8 mouse cellular contexts compared by ENCODE assay signal in genomic region chr8:104535378-104535777, GRCm38 (mm10). TPM values are rescaled to one million over a fixed set of nuclear protein-coding genes. Genes with fewer than 3 reads are reported as not detected.
DNase-seq lines count a peak whose midpoint lies in the region; ATAC-seq and TF ChIP-seq lines count a peak whose summit lies in the region.

No protein-coding gene starts in this region.

- peak in 1 of 2 experiments; percentile 38 for DNase-seq in heart, adult 2 months
- DNase-seq in heart, postnatal 25 days (ENCODE audit: low spot score), result no peak
- DNase-seq in G1E (ENCODE audit: low spot score), result no peak
- DNase-seq in forebrain, postnatal 0 days, result no peak
- no peak for DNase-seq in adrenal gland, postnatal 10 days
- no peak for DNase-seq in urinary bladder, adult 18-20 months (ENCODE audit: low spot score in 2 of 2)
- no peak for DNase-seq in embryo, embryonic 11 days

- 0 out of 2 replicates have a peak, but pooled peaks cover 1% of the 10 kb centered on the region for H3K79me2 ChIP-seq in heart, adult 2 months (replicated peaks; ENCODE audit: control insufficient read depth, insufficient read depth, low read length)

- peaks cover 2% of the 10 kb centered on the region for H3K4me1 ChIP-seq in heart, adult 2 months (ENCODE audit: control insufficient read depth, insufficient read depth, low read length)
- H3K4me1 ChIP-seq in G1E (ENCODE audit: insufficient read depth, low read depth, low read length), result peaks cover 28% of the 10 kb centered on the region
- 0 out of 2 replicates have a peak, but pooled peaks cover 10% of the 10 kb centered on the region for H3K4me1 ChIP-seq in forebrain, postnatal 0 days (ENCODE audit: insufficient read depth)
- peaks cover 36% of the 10 kb centered on the region for H3K4me1 ChIP-seq in liver, embryonic 15.5 days (replicated peaks)

- peak overlapping the region; percentile 86 for H3K9ac ChIP-seq in heart, adult 2 months (ENCODE audit: low read depth, low read length)
- no peak overlapping the region for H3K9ac ChIP-seq in forebrain, postnatal 0 days
- peak overlapping the region; percentile 88 for H3K9ac ChIP-seq in liver, embryonic 15.5 days

- H3K9me3 ChIP-seq in G1E (replicated peaks), result no peaks in the 10 kb centered on the region
- H3K9me3 ChIP-seq in forebrain, postnatal 0 days (ENCODE audit: low read length), result no peaks in the 10 kb centered on the region
- no peaks in the 10 kb centered on the region for H3K9me3 ChIP-seq in liver, embryonic 15.5 days (replicated peaks)

- 0 out of 2 replicates have a peak, but pooled peaks have one; percentile 16 for TF ChIP-seq POLR2A in heart, adult 2 months (IDR thresholded peaks at IDR 0.05; ENCODE audit: insufficient read depth, low read depth, low read length)

- H3K27ac ChIP-seq in heart, adult 2 months, result peak overlapping the region; percentile 97
- no peak overlapping the region for H3K27ac ChIP-seq in forebrain, postnatal 0 days (ENCODE audit: low read depth, low read length)
- no peak overlapping the region for H3K27ac ChIP-seq in liver, embryonic 15.5 days (replicated peaks)

- 0 out of 2 replicates have a peak, but pooled peaks have one; percentile 6 for ATAC-seq in G1E (ENCODE audit: extremely low read depth, insufficient number of reproducible peaks, low FRiP score, poor library complexity, severe bottlenecking)
- ATAC-seq in forebrain, postnatal 0 days, result no peak
- ATAC-seq in liver, embryonic 15.5 days (ENCODE audit: insufficient read depth), result no peak

- peaks cover 11% of the 10 kb centered on the region for H3K36me3 ChIP-seq in heart, adult 2 months (ENCODE audit: control insufficient read depth, insufficient read depth, low read length)
- peaks cover 8% of the 10 kb centered on the region for H3K36me3 ChIP-seq in G1E (replicated peaks)
- no peaks in the 10 kb centered on the region for H3K36me3 ChIP-seq in forebrain, postnatal 0 days (ENCODE audit: insufficient read depth)
- H3K36me3 ChIP-seq in liver, embryonic 15.5 days (replicated peaks), result no peaks in the 10 kb centered on the region

- no peak for TF ChIP-seq CTCF in heart, adult 2 months (IDR thresholded peaks at IDR 0.05)
- no peak for TF ChIP-seq CTCF in G1E (IDR thresholded peaks at IDR 0.05; ENCODE audit: low read depth, low read length)
- TF ChIP-seq CTCF in forebrain, postnatal 0 days (IDR thresholded peaks at IDR 0.05; ENCODE audit: low read depth), result no peak

- H3K4me3 ChIP-seq in heart, adult 2 months, result peak overlapping the region; percentile 93
- peak overlapping the region; percentile 95 for H3K4me3 ChIP-seq in G1E (ENCODE audit: low read depth, low read length)
- no peak overlapping the region for H3K4me3 ChIP-seq in forebrain, postnatal 0 days (ENCODE audit: low read depth, low read length)
- H3K4me3 ChIP-seq in liver, embryonic 15.5 days (replicated peaks), result peak overlapping the region; percentile 93

- intact Hi-C loops in heart, adult 2 months (cut with DNase I), result no loop called here
- intact Hi-C loops in heart, postnatal 25 days (cut with DNase I), result loop anchor here (2.0 kb wide), 1 partner anchor 35 kb away; no protein-coding TSS in a partner anchor

- 16% methylated on average over 7 of the region's 7 CpGs for WGBS in heart, adult 2 months
- 43% methylated on average over 7 of the region's 7 CpGs for WGBS in forebrain, postnatal 0 days
- WGBS in liver, embryonic 15.5 days (ENCODE audit: insufficient replicate concordance), result 13% methylated on average over 7 of the region's 7 CpGs

- H3K27me3 ChIP-seq in heart, adult 2 months (ENCODE audit: control insufficient read depth, insufficient read depth, low read length), result no peaks in the 10 kb centered on the region
- H3K27me3 ChIP-seq in G1E (ENCODE audit: insufficient read depth, low read length), result peaks cover 12% of the 10 kb centered on the region
- peaks cover 3% of the 10 kb centered on the region for H3K27me3 ChIP-seq in forebrain, postnatal 0 days (ENCODE audit: insufficient read depth, low read length)
- H3K27me3 ChIP-seq in liver, embryonic 15.5 days, result peaks cover 32% of the 10 kb centered on the region

- peak overlapping the region; percentile 67 for H3K4me2 ChIP-seq in forebrain, postnatal 0 days (ENCODE audit: low read depth)
- peak overlapping the region; percentile 95 for H3K4me2 ChIP-seq in liver, embryonic 15.5 days

- no peak for TF ChIP-seq EP300 in heart, adult 2 months (IDR thresholded peaks at IDR 0.05; ENCODE audit: insufficient read depth, low read depth, low read length)

RNA-seq across cellular contexts. Expression of gene Car7, which starts 0.9 kb away (rescaled TPM):
- 1 to 10 TPM; 2.0 to 2.9 TPM for total RNA-seq in heart, adult 2 months (2021)
- polyA plus RNA-seq in heart, adult 2 months (2012; rRNA removed), result 9.3 and 11.2 TPM in 2 replicates
- 1 to 10 TPM; 2.9 to 3.4 TPM for total RNA-seq in heart, postnatal 25 days (2021)
- total RNA-seq in G1E (2014; fragmentation: Nextera tagmentation) (3.4 and 3.8 TPM in 2 replicates), G1E (2017) (0.76 and 0.99 TPM in 2 replicates)
- polyA plus RNA-seq in G1E (2012), result 0.29 and 0.43 TPM in 2 replicates
- total RNA-seq in forebrain, postnatal 0 days (2014; rRNA removed), result 2.2 and 2.5 TPM in 2 replicates
- 1.6 and 2.0 TPM in 2 replicates for polyA plus RNA-seq in forebrain, postnatal 0 days (2015; fragmentation: Nextera tagmentation; extraction: Ambion mirVana)
- 5.0 and 6.1 TPM in 2 replicates for polyA plus RNA-seq in liver, embryonic 15.5 days (2015; fragmentation: Nextera tagmentation; extraction: Ambion mirVana)
- total RNA-seq in adrenal gland, postnatal 10 days (2021), result 1 to 10 TPM; 3.0 to 3.2 TPM

RNA-seq across cellular contexts. Expression of gene Nae1, which starts 0.9 kb away (rescaled TPM):
- 10 to 100 TPM; 27.0 to 31.4 TPM for total RNA-seq in heart, adult 2 months (2021)
- polyA plus RNA-seq in heart, adult 2 months (2012; rRNA removed), result 11.0 and 28.0 TPM in 2 replicates
- 10 to 100 TPM; 29.6 to 30.5 TPM for total RNA-seq in heart, postnatal 25 days (2021)
- total RNA-seq in G1E (2014; fragmentation: Nextera tagmentation) (63.1 and 90.0 TPM in 2 replicates), G1E (2017) (105 and 120 TPM in 2 replicates)
- 4.7 and 6.4 TPM in 2 replicates for polyA plus RNA-seq in G1E (2012)
- 86.3 and 97.6 TPM in 2 replicates for total RNA-seq in forebrain, postnatal 0 days (2014; rRNA removed)
- 120 and 134 TPM in 2 replicates for polyA plus RNA-seq in forebrain, postnatal 0 days (2015; fragmentation: Nextera tagmentation; extraction: Ambion mirVana)
- polyA plus RNA-seq in liver, embryonic 15.5 days (2015; fragmentation: Nextera tagmentation; extraction: Ambion mirVana), result 26.7 and 28.7 TPM in 2 replicates
- 10 to 100 TPM; 30.4 to 35.0 TPM for total RNA-seq in adrenal gland, postnatal 10 days (2021)

RNA-seq across cellular contexts. Expression of gene Terb1, which starts 25.7 kb away (rescaled TPM):
- total RNA-seq in heart, adult 2 months (2021), result not detected
- not detected in 2 replicates for polyA plus RNA-seq in heart, adult 2 months (2012; rRNA removed)
- not detected for total RNA-seq in heart, postnatal 25 days (2021)
- total RNA-seq in G1E (2014; fragmentation: Nextera tagmentation) (not detected in 2 replicates), G1E (2017) (not detected in 2 replicates)
- polyA plus RNA-seq in G1E (2012), result not detected in 2 replicates
- 0.43 and 0.46 TPM in 2 replicates for total RNA-seq in forebrain, postnatal 0 days (2014; rRNA removed)
- 0.14 and 0.44 TPM in 2 replicates for polyA plus RNA-seq in forebrain, postnatal 0 days (2015; fragmentation: Nextera tagmentation; extraction: Ambion mirVana)
- 0.05 TPM in 1 of 2 replicates, not detected in the other for polyA plus RNA-seq in liver, embryonic 15.5 days (2015; fragmentation: Nextera tagmentation; extraction: Ambion mirVana)
- total RNA-seq in adrenal gland, postnatal 10 days (2021), result under 1 TPM; 0.09 to 0.12 TPM

RNA-seq across cellular contexts. Expression of gene Pdp2, which starts 55.9 kb away (rescaled TPM):
- 10 to 100 TPM; 18.4 to 35.8 TPM for total RNA-seq in heart, adult 2 months (2021)
- 10.0 and 18.8 TPM in 2 replicates for polyA plus RNA-seq in heart, adult 2 months (2012; rRNA removed)
- total RNA-seq in heart, postnatal 25 days (2021), result 10 to 100 TPM; 20.1 to 29.0 TPM
- 14.2 and 17.7 TPM in 2 replicates for total RNA-seq in G1E (2014; fragmentation: Nextera tagmentation)
- total RNA-seq in G1E (2017), result 20.4 and 22.8 TPM in 2 replicates
- 3.1 and 4.4 TPM in 2 replicates for polyA plus RNA-seq in G1E (2012)
- total RNA-seq in forebrain, postnatal 0 days (2014; rRNA removed), result 11.8 and 13.2 TPM in 2 replicates
- polyA plus RNA-seq in forebrain, postnatal 0 days (2015; fragmentation: Nextera tagmentation; extraction: Ambion mirVana), result 8.8 and 14.6 TPM in 2 replicates
- polyA plus RNA-seq in liver, embryonic 15.5 days (2015; fragmentation: Nextera tagmentation; extraction: Ambion mirVana), result 3.1 and 3.5 TPM in 2 replicates
- total RNA-seq in adrenal gland, postnatal 10 days (2021), result 10 to 100 TPM; 25.1 to 32.4 TPM
